Mouse (Mus musculus) liver, adult (tissue): ENCODE measurements around the gene Mrps26.
A peak's percentile ranks its signal among the peaks of the same experiment; 100 is the strongest.

Experiments
- GATA4 ChIP-seq: IDR thresholded peaks from 2 replicates; pipeline ENCODE4 v1.6.1; 2014; ENCODE audit warnings: mild to moderate bottlenecking, low read length; ENCODE audit not compliant: insufficient replicate concordance

Mrps26 gene

DNA sequence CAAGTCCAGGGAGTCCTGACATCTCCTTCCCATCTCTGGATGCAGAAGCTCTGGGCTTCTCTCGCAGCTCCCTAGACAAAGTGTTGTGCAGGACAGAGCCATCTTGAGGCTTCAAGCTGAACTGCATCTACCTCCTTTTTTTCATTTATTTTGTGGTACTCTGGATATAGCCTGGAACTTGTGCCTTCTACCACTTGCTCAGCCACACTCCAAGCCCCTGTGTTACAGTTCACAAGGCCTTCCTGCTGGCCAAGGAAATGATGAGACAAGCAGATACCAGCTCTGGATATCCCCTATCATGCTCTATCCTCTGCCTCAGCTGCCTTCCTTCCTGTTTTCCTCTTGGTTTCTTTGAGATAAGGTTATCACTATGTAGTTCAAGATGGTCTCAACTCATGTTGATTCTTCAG lies 34.1 kb downstream of the Mrps26 start:
- TF ChIP-seq GATA4, result peak; percentile 60; the same call in 1 of the 2 replicates

- TF ChIP-seq GATA4, result no peak
Observed at GRCm38 (mm10) chr2:130598399-130598798, 34.9 kb downstream of the Mrps26 start.

DNA sequence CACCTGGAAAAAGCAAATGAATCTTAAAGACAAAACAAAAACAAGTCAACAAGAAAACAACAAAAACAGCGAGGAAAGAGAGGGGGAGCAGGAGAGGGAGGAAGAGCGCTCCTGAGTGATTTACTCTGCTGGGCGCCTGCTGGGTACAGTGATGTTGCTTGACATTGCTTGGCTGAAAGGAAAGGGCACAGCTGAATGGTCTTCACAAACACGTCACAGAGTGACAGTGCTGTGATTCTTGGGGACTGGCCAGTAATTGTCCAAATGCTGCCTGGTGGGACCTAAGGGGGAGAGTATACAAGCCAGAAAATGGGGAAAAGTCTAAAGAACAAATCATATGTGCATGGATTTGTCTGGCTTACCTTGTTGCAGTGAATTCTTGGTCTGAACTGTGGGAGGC lies 38.7 kb downstream of the Mrps26 start:
- no peak for TF ChIP-seq GATA4

DNA sequence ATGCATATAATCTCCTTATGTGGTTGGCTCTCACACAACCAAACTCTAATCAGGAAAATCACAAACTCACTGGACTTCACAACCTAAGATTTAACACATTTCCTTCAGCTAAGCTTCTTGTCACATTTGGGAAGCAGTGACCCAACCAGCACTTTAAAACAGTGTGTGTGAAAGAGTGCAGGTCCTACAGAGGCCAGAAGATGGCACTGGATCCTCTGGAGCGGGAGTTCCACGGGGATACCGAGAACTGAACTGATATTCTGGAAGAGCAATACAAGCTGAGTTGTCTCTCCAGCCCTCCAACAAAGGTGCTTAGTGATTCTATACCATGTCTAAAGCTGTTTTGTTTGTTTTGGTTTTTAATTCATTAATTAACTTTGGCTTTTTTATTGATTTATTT lies 49.5 kb downstream of the Mrps26 start:
- TF ChIP-seq GATA4, result no peak
